Mouse (Mus musculus) small intestine, adult 2 months (tissue): ENCODE measurements around the gene Mical3.

ENCODE experiments used
- CTCF ChIP-seq: fragments of 200-500 bp; IDR thresholded peaks from 2 replicates; pipeline ENCODE4 v1.5.1; 2012; ENCODE audit warnings: low read depth, mild to moderate bottlenecking, control low read depth, inconsistent platforms, low read length, moderate library complexity, mixed read lengths; ENCODE audit not compliant: insufficient replicate concordance, insufficient read length; ENCODE audit errors: extremely low read depth
- POLR2A ChIP-seq: fragments of 200-500 bp; IDR thresholded peaks from 2 replicates; pipeline ENCODE4 v1.6.1; 2012; ENCODE audit warnings: low read depth, mild to moderate bottlenecking, control low read depth, inconsistent platforms, low read length, moderate library complexity

- TF ChIP-seq CTCF (no peak), POLR2A (no peak)
Observed at GRCm38 (mm10) chr6:121145010-121145604, 14.3 kb upstream of the Mical3 start.
